Mouse (Mus musculus) E14TG2a.4 (cell line): ENCODE measurements around the gene Tsr2.

ENCODE experiments used
- CTCF ChIP-seq: conservative IDR thresholded peaks from 2 replicates; pipeline ENCODE4 v1.5.1; 2014; ENCODE audit warnings: low read length
- POU5F1 ChIP-seq: IDR thresholded peaks from 2 replicates; pipeline ENCODE4 v1.6.1; 2014; ENCODE audit warnings: low read length, borderline replicate concordance

- TF ChIP-seq CTCF (no peak), POU5F1 (no peak)
Observed at GRCm38 (mm10) chrX:151107301-151108067, 11.1 kb upstream of the Tsr2 start.
